Mouse (Mus musculus) thymus, postnatal 14 days (tissue): ENCODE measurements at regions not wholly inside any gene's neighbourhood (a gene's known extent, or its start where the extent isn't known, plus 50 kb on each side); places are given as distances from the start of the nearest gene placed in this dataset.

Experiments used
- DNase-seq: peaks from one replicate; pipeline ENCODE4 v3.0.0; 2021

DNA sequence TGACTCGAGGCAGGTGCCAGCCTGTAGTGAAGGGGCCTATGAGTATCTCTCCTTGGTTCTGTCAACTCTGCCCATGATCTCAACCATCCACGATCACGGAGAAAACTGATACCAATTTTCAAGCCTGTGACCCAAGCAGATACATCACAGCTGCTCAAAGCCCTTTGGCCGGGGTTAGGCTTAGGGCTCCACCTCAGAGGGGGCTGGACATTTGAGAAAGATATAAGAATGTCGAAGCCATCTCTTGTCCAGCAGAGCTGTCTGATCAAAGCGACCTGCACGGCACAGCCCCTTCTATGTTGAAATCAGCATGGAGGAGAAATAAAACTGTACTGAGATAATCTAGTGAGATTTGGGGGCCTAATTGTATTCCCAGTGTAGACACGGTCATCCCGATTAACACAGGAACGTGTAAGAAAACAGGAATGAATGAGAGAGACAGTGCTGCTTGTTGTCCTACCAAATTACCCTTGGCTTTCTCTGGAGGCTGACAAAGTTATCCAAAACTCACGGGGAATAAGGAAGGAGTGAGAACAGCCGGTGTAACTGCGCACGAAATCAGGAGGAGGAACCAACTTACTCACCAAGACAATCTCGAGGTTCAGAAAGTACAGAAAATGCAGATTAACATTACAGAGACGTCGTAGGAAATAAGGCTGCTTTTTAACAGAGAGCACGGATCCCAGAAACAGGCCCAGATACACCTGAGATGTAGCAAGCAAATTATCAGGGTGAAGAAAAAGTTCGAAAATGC is 212.7 kb upstream of the Amigo2 start:
- DNase-seq, result peak; percentile 4

DNA sequence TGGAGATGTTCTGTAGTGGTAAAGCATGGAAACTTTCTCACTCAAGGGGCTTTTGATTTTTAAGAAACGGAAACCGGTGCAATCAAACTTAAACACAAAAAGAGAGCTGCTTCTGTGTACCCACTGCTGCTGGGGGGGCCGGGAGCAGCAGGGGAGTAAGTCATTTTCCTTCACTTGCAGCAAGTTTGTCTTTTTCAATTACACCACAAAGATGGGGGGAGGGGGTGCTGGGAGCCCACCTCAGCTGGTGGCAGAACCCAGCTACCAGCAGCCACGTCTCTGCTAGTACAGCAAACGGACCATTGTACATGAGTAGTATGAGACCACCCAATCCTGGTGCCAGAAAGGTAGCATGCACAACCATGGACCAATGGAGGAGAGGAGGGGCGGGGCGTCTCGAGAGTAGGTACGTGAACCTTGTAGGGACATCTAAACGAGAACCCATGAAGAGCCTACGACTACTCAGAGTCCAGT is 211.7 kb upstream of the Amigo2 start:
- DNase-seq, result peak; percentile 82

DNA sequence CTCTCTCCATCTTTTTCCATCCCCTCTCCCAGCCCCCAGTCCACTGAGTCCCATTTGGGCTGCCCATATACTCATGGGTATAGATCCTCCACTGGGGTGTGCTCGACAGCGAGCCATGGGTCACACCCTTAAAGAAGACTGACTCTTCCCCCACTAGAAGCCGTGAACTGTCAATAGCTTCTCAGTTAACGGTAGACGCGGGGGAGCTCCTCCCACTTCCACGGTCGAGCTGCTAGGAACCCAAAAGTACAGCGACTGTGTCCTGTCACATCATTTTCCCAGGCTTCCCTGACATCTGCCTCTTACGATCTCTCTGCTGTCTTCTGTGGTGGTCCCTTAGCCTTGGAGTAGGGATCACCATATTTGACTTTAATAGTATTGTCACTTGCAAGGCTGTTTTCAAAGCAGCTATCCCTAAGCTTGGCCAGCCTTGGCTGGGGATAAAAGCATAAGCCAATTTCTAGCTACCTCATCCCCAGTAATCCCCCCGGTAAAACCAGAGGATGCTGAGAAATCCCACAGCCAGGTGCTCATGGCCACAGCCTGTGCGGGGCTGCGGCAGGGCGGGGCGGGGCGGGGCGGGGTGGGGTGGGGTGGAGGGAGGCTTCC is 211.2 kb upstream of the Amigo2 start:
- DNase-seq, result peak; percentile 47

DNA sequence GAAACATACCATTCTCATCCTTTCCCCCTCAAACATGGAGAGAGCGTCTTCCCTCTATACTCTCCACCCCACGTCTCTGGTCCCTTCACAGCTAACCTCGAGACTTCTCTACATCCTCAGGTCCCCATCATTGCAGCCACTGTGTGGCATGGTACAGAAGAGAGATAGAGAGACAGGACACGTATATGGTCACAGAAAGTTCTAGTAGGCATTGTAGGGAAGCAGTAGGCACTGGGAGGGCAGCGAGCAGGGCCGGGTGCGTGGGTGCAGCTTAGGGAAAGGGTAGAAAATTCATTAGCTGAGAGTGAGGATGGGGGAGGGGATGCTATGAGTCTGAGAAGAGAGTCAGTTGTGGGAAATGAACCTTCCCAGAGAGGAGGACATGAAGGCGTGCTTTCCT is 210.4 kb upstream of the Amigo2 start:
- DNase-seq, result no peak

DNA sequence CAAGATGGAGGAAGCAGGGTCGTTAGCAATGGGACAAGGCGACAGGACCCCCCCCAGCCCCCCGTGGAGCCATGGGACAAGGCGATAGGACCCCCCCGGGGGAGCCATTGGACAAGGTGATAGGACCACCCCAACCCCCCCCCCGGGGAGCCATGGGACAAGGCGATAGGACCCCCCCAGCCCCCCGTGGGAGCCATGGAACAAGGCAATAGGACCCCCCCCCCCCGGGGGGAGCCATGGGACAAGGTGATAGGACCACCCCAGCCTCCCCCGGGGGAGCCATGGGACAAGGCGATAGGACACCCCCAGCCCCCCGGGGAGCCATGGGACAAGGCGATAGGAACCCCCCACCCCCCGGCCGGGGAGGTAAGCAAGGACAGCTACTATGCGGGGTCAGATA is 209.9 kb upstream of the Amigo2 start:
- no peak for DNase-seq

DNA sequence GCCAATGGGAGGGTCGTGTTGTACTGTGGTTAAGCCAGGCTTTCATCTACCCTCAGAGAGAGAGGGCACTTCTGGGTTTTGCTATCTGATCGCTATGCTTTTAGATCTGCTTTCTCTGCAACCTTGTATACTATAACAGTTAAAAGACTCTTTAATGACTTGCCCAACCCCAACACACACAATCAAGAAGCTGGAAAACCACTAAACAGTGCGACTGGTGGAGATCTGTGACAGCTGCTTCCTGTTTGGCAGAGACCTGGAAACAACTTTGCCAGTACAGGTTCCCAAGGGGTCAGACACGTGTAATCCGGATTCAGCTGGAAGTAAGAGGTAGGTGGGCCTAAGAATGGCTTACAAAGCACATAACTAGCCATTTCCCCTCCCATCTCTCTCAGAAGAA is 208.6 kb upstream of the Amigo2 start:
- no peak for DNase-seq

DNA sequence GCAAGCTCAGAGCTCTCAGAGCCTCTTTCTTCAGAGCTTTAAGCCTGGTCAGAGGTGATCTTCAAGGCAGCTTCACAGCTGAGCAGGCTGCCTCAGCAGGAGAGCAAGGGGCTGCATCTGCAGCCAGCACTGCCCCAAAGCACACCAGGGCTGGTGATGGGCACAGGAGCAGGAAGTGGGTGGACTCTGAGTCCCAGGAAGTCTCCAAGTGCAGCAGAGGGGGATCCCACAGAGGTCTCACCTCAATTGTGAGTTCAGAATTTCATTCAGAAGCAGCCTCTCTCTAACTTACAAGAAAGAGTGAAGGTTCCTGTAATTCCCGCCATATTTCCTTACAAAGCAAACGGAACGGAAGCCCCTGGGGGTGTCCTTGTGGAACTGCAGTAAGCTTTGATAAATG is 202.6 kb upstream of the Amigo2 start:
- no peak for DNase-seq

DNA sequence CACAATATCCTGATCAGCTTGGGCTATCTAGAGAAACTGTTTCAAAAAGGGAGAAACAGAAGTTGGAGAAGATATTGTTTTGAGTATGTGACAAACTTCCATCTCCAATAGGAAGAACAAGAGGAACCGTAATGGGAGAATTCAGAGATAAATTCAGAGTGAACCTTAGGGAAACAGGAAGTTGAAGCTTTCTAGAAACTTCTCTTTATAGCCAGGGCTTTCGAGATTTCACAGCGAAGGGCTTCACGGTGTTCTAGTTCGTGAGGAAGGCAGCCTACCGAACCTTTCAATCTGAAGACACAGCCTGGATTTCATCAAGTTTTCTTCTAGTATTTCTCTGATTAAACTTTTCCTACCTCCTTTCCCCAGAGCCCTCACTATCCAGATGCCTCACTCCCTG is 201.9 kb upstream of the Amigo2 start:
- DNase-seq, result no peak

DNA sequence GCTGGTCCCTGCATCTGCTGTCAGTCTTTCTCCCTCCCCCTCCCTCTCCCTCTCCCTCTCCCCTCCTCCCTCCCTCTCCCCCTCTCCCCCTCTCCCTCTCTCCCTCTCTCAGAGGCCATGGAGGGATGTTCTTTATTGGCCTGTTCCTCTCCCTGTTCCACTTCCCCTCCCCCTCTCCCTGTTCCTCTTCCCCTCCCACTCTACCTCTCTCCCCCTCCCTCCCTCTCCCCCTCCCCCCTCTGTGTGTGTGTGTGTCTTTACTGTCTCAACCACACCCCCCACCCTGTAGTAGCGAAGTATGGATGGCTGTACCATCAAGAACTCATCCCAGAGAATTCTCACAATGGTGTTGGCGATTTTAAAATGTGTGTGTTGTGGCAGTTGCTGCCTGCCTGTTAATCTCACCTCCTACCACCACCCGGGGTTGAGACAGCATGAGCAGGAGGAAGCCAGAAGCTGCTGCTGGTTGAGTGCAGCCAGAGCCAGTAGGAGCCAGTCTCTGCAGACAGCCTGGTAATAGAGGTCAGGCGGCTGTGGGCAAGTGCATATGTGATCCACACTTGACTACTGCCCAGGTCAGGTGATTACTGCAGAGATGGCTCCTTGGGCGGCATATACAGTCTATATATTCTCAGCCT is 201.3 kb upstream of the Amigo2 start:
- no peak for DNase-seq

DNA sequence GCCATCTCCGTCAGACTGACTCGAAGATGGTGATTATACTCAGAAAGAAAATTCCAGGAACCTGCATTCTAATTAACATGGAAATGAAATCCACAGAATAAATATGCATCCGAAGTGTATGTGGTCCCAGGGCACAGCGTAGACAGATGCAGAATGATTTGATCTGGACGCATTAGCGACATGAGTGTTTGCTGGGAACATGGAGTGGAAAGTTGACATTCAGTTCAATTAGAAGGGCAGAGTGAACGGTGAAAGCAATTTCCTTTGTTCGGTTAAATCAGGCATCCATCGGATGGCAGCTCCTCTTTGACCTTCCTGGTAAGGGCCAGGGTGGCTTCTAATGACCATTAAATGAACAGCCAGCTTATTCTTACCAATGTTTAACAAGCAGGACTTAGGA is 199.1 kb upstream of the Amigo2 start:
- no peak for DNase-seq

DNA sequence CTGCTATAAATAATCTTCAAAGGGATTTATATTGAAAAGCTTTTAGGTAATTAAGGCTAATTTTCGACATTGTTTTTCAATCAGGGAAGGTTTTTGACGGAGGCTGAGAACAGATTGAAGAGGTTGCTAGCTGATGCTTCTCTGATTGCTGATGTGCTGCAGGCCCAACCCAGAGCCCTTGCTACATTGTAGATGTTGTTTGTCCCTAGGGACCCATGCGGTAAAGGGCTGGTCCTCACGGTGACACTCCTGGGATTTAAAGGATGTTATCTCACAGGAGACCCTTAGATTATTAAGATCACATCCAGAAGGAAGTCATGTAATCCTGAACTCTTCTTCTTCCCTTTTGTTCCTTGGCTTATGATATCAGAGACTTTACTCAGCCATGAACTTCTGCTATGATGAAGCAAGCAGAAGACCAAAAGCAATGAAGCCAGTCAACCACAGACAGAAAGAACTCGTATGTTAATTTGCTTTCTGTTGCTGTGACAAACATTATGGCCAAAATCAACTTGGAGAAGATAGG is 191.2 kb upstream of the Amigo2 start:
- DNase-seq, result no peak
